Mouse (Mus musculus) adrenal gland, postnatal 14 days (tissue): ENCODE measurements at regions not wholly inside any gene's neighbourhood (a gene's known extent, or its start where the extent isn't known, plus 50 kb on each side); places are given as distances from the start of the nearest gene placed in this dataset.

Source experiments
- DNase-seq: peaks from one replicate; pipeline ENCODE4 v3.0.0; 2021; ENCODE audit warnings: mixed read lengths

GRCm38 (mm10) chr17:47140969-47141842 is 130.8 kb upstream of the Ubr2 start:
- DNase-seq, result peak; percentile 82

GRCm38 (mm10) chr17:47140241-47140968 is 130.0 kb upstream of the Ubr2 start:
- peak; percentile 84 for DNase-seq

GRCm38 (mm10) chr17:47139730-47140231 is 129.4 kb upstream of the Ubr2 start:
- peak; percentile 97 for DNase-seq

- DNase-seq, result peak; percentile 61
These were observed 128.8 kb upstream of the Ubr2 start for GRCm38 (mm10) chr17:47139171-47139617.

- no peak for DNase-seq
These were observed 127.8 kb upstream of the Ubr2 start for GRCm38 (mm10) chr17:47138174-47138573.

GRCm38 (mm10) chr17:47135391-47135790 is 125.0 kb upstream of the Ubr2 start:
- DNase-seq, result no peak

GRCm38 (mm10) chr17:47133785-47134184 is 123.4 kb upstream of the Ubr2 start:
- no peak for DNase-seq

- DNase-seq, result peak; percentile 78
These were observed 117.2 kb upstream of the Ubr2 start for GRCm38 (mm10) chr17:47127571-47127970.

GRCm38 (mm10) chr17:47123576-47123975 is 113.2 kb upstream of the Ubr2 start:
- no peak for DNase-seq

GRCm38 (mm10) chr17:47122221-47122620 is 111.9 kb upstream of the Ubr2 start:
- no peak for DNase-seq

- no peak for DNase-seq
These were observed 107.7 kb upstream of the Ubr2 start for GRCm38 (mm10) chr17:47118010-47118409.

- peak; percentile 75 for DNase-seq
These were observed 105.4 kb upstream of the Ubr2 start for GRCm38 (mm10) chr17:47115754-47116153.

- DNase-seq, result peak; percentile 52
These were observed 104.8 kb upstream of the Ubr2 start for GRCm38 (mm10) chr17:47115141-47115540.

GRCm38 (mm10) chr17:47114736-47115135 is 104.4 kb upstream of the Ubr2 start:
- peak; percentile 77 for DNase-seq

- peak; percentile 21 for DNase-seq
These were observed 102.3 kb upstream of the Ubr2 start for GRCm38 (mm10) chr17:47112556-47113225.

GRCm38 (mm10) chr17:47110836-47111235 is 100.5 kb upstream of the Ubr2 start:
- no peak for DNase-seq

GRCm38 (mm10) chr17:47104328-47104727 is 94.0 kb upstream of the Ubr2 start:
- no peak for DNase-seq

- DNase-seq, result no peak
These were observed 84.8 kb upstream of the Ubr2 start for GRCm38 (mm10) chr17:47095191-47095590.

- no peak for DNase-seq
These were observed 81.7 kb upstream of the Ubr2 start for GRCm38 (mm10) chr17:47092076-47092475.

GRCm38 (mm10) chr17:47089769-47090168 is 79.4 kb upstream of the Ubr2 start:
- no peak for DNase-seq

GRCm38 (mm10) chr17:47069206-47069605 is 58.9 kb upstream of the Ubr2 start:
- DNase-seq, result no peak

GRCm38 (mm10) chr17:47065307-47065901 is 55.0 kb upstream of the Ubr2 start:
- DNase-seq, result peak; percentile 75
